Mouse (Mus musculus): ENCODE measurements around the gene Col7a1. TPM values are rescaled to one million over a fixed set of nuclear protein-coding genes. Genes with fewer than 3 reads are reported as not detected.

Col7a1 gene
- total and polyA plus RNA-seq, 2 experiments, result 0.23 to 0.46 TPM

DNA sequence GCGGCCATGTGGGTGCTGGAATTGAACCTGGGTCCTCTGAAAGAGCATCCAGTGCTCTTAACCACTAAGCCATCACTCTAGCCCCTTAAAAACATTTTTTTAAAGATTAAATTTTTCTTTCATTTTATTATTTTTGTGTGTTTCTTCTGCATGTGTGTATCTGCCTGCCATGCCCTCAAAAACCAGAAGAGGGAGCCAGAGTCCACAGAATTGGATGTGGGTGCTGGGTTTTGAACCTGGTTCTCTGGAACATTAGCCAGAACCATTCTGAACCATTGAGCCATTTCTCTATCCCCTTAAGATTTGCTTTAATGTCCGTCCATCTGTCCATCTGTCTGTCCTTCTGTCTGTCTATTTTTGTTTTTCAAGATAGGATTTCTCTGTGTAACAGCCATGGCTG is 49.8 kb downstream of the Col7a1 start:
- H3K4me1 ChIP-seq (ENCODE audit: control insufficient read depth, insufficient read depth, low read length), result no peaks in the 10 kb centered on the region; the same call in 1 of the 2 replicates
- no peaks in the 10 kb centered on the region for H3K27me3 ChIP-seq (ENCODE audit: control insufficient read depth, insufficient read depth, low read length)
- peak; percentile 33 for DNase-seq (ENCODE audit: extremely low read depth, low read depth, low spot score)
- peak; percentile 58 for TF ChIP-seq CTCF (IDR thresholded peaks at IDR 0.05; ENCODE audit: low read depth, low read length)
- TF ChIP-seq POLR2A (IDR thresholded peaks at IDR 0.05; ENCODE audit: extremely low read depth, insufficient read depth, low read length), result no peak
- no peak overlapping the region for H3K9ac ChIP-seq (ENCODE audit: low read depth, low read length)
- WGBS, result 67% methylated on average over 2 of the region's 2 CpGs
- no peak overlapping the region for H3K4me3 ChIP-seq (ENCODE audit: insufficient read depth, low read depth, low read length)
- no peaks in the 10 kb centered on the region for H3K79me2 ChIP-seq (ENCODE audit: control insufficient read depth, insufficient read depth, low read length)
- no peaks in the 10 kb centered on the region for H3K36me3 ChIP-seq (ENCODE audit: control insufficient read depth, insufficient read depth, low read length)
- H3K27ac ChIP-seq (replicated peaks; ENCODE audit: insufficient read depth, low read depth, low read length), result no peak overlapping the region

DNA sequence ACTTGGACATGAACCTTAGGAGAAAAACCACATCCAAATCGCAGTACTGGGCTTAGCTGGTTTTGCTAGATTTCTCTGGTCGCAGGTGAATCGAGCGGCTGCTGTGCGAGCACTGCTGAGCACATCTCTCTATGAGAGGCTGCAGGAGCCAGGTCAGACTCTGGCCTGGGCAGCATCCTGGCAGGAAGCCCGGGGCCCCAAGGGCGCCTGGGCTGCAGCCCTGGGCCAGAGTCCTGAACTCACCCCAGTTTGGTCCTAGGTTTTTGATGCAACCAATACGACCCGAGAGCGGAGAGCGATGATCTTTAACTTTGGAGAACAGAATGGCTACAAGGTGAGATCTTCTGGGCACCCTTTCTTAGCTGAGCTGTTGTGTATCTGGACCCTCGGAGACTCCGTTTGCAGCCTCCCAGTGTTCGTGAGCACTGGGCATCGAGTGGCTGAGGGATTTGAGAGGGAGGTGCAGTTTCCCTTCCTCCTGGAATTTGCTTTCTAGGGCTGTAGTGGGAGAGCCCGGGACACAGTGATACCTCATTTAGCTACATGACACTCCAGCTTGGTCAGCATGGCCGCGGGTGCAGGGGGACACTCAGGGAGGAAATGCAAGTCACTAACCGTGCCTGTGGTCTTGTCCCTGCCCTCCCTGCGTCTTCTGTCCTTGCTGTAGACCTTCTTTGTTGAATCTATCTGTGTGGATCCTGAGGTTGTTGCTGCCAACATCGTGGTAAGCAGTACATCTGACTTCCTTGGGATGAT is 53.8 kb downstream of the Col7a1 start:
- no peaks in the 10 kb centered on the region for H3K27me3 ChIP-seq (ENCODE audit: control insufficient read depth, insufficient read depth, low read length)
- H3K9ac ChIP-seq (ENCODE audit: low read depth, low read length), result no peak overlapping the region
- TF ChIP-seq POLR2A (IDR thresholded peaks at IDR 0.05; ENCODE audit: extremely low read depth, insufficient read depth, low read length) (no peak), CTCF (IDR thresholded peaks at IDR 0.05; ENCODE audit: low read depth, low read length) (no peak)
- H3K4me1 ChIP-seq (ENCODE audit: control insufficient read depth, insufficient read depth, low read length), result peaks cover 2% of the 10 kb centered on the region
- no peak overlapping the region for H3K27ac ChIP-seq (replicated peaks; ENCODE audit: insufficient read depth, low read depth, low read length)
- no peak overlapping the region for H3K4me3 ChIP-seq (ENCODE audit: insufficient read depth, low read depth, low read length)
- peak; percentile 73 for DNase-seq (ENCODE audit: extremely low read depth, low read depth, low spot score)
- H3K36me3 ChIP-seq (ENCODE audit: control insufficient read depth, insufficient read depth, low read length), result no peaks in the 10 kb centered on the region
- H3K79me2 ChIP-seq (ENCODE audit: control insufficient read depth, insufficient read depth, low read length), result no peaks in the 10 kb centered on the region
- WGBS, result 51% methylated on average over 21 of the region's 21 CpGs

DNA sequence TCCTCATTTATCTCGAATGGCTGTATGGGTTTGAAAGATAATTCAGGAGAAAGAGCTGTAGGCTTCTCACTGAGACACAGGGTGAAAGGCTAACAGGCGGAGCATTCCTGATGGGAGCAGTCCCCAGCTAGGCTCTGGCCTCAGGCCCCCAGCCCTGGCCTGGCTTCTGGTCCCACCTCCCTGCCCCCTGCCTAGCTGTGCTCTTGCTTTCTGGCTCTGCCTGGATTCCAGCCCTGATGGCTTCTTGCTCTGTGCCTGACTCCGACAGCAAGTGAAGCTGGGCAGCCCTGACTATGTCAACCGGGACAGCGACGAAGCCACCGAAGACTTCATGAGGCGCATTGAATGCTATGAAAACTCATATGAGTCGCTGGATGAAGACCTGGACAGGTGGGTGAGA is 54.7 kb downstream of the Col7a1 start:
- 91% methylated on average over 9 of the region's 9 CpGs for WGBS
- DNase-seq (ENCODE audit: extremely low read depth, low read depth, low spot score), result no peak

DNA sequence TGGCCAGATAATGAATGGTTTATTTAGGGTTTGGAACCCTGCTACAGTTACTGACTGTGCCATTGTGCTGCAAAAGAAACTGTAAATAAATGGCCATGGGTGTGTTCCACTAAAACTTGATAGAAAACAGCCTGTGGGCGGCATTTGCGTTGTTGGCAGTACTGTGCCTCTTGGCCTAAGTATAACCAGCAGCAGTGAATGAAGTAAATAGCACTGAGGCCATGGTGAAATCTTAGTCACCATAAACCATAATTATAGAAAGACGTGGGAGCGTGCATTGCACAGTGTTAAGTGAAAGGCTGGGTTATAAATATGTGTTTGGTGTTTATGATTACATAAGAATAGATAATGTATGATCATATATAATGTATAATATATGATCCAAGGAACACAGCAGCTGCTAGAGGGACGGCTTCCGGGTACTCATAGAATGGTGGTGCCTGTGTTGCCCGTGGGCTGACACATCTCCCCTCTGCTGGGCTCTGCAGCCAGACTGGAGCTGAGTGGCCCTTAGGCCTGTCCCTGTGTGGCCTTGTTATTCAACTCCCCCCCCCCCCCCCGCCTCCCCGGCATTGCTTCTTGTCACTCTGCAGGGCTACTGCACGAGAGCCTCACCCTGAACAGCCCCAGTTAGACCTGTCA is 55.7 kb downstream of the Col7a1 start:
- peaks cover 2% of the 10 kb centered on the region for H3K4me1 ChIP-seq (ENCODE audit: control insufficient read depth, insufficient read depth, low read length)
- no peaks in the 10 kb centered on the region for H3K36me3 ChIP-seq (ENCODE audit: control insufficient read depth, insufficient read depth, low read length)
- H3K27me3 ChIP-seq (ENCODE audit: control insufficient read depth, insufficient read depth, low read length), result no peaks in the 10 kb centered on the region
- H3K27ac ChIP-seq (replicated peaks; ENCODE audit: insufficient read depth, low read depth, low read length), result no peak overlapping the region
- TF ChIP-seq CTCF (IDR thresholded peaks at IDR 0.05; ENCODE audit: low read depth, low read length) (no peak), POLR2A (IDR thresholded peaks at IDR 0.05; ENCODE audit: extremely low read depth, insufficient read depth, low read length) (no peak)
- H3K79me2 ChIP-seq (ENCODE audit: control insufficient read depth, insufficient read depth, low read length), result no peaks in the 10 kb centered on the region
- 81% methylated on average over 10 of the region's 10 CpGs for WGBS
- no peak overlapping the region for H3K4me3 ChIP-seq (ENCODE audit: insufficient read depth, low read depth, low read length)
- no peak overlapping the region for H3K9ac ChIP-seq (ENCODE audit: low read depth, low read length)
- no peak for DNase-seq (ENCODE audit: extremely low read depth, low read depth, low spot score)

More for the DNA sequence above, 54.7 kb downstream of the Col7a1 start:
- no peak overlapping the region for H3K27ac ChIP-seq (replicated peaks; ENCODE audit: insufficient read depth, low read depth, low read length)
- H3K79me2 ChIP-seq (ENCODE audit: control insufficient read depth, insufficient read depth, low read length), result no peaks in the 10 kb centered on the region
- no peaks in the 10 kb centered on the region for H3K27me3 ChIP-seq (ENCODE audit: control insufficient read depth, insufficient read depth, low read length)
- TF ChIP-seq CTCF (IDR thresholded peaks at IDR 0.05; ENCODE audit: low read depth, low read length) (no peak), POLR2A (IDR thresholded peaks at IDR 0.05; ENCODE audit: extremely low read depth, insufficient read depth, low read length) (no peak)
- no peak overlapping the region for H3K4me3 ChIP-seq (ENCODE audit: insufficient read depth, low read depth, low read length)
- H3K9ac ChIP-seq (ENCODE audit: low read depth, low read length), result no peak overlapping the region
- H3K4me1 ChIP-seq (ENCODE audit: control insufficient read depth, insufficient read depth, low read length), result peaks cover 2% of the 10 kb centered on the region
- H3K36me3 ChIP-seq (ENCODE audit: control insufficient read depth, insufficient read depth, low read length), result no peaks in the 10 kb centered on the region

DNA sequence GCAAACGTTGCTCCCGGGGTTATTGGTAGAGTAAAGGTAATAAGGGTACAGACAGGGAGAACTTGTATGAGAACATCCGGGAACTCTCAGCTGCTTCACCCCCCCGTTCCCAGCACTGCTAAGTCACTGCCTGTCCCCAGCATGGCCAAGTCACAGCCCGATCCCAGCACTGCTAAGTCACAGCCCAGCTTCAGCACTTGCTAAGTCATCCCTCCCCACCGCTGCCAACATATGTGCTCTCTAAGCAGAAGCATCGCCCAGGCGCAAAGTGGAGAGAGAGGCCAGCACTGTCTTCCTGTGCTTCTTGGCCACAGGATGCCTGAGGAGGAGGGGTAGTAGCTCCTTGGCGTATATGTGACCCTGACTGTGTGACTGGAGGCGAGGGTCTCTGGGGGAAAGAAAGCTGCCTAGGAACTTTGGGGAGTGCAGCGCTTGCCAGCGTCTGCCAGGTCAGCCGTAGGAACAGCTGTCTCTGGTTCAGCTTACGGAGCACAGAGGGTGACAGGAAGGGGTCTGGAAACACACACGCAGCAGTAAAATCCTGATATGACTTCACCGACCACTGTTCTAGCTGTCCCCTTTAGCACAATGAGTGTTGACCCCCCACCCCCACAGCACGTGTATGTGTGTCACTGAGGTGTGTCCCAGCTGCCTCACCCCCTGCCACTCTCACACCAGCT is 56.4 kb downstream of the Col7a1 start:
- DNase-seq (ENCODE audit: extremely low read depth, low read depth, low spot score), result no peak
- Histone ChIP-seq H3K27ac (replicated peaks; ENCODE audit: insufficient read depth, low read depth, low read length) (no peak overlapping the region), H3K36me3 (ENCODE audit: control insufficient read depth, insufficient read depth, low read length) (no peaks in the 10 kb centered on the region), H3K27me3 (ENCODE audit: control insufficient read depth, insufficient read depth, low read length) (no peaks in the 10 kb centered on the region), H3K4me3 (ENCODE audit: insufficient read depth, low read depth, low read length) (no peak overlapping the region), H3K79me2 (ENCODE audit: control insufficient read depth, insufficient read depth, low read length) (no peaks in the 10 kb centered on the region), H3K4me1 (ENCODE audit: control insufficient read depth, insufficient read depth, low read length) (peaks cover 2% of the 10 kb centered on the region), H3K9ac (ENCODE audit: low read depth, low read length) (no peak overlapping the region)
- TF ChIP-seq CTCF (IDR thresholded peaks at IDR 0.05; ENCODE audit: low read depth, low read length) (no peak), POLR2A (IDR thresholded peaks at IDR 0.05; ENCODE audit: extremely low read depth, insufficient read depth, low read length) (no peak)
- 76% methylated on average over 17 of the region's 17 CpGs for WGBS
